Mouse (Mus musculus): ENCODE measurements around the gene Tacr1. TPM values are rescaled to one million over a fixed set of nuclear protein-coding genes. Genes with fewer than 3 reads are reported as not detected.

Gene Tacr1
- polyA plus RNA-seq (2011; ENCODE audit: insufficient read depth, insufficient read length, low replicate concordance, missing spikeins), result not detected in 2 replicates

DNA sequence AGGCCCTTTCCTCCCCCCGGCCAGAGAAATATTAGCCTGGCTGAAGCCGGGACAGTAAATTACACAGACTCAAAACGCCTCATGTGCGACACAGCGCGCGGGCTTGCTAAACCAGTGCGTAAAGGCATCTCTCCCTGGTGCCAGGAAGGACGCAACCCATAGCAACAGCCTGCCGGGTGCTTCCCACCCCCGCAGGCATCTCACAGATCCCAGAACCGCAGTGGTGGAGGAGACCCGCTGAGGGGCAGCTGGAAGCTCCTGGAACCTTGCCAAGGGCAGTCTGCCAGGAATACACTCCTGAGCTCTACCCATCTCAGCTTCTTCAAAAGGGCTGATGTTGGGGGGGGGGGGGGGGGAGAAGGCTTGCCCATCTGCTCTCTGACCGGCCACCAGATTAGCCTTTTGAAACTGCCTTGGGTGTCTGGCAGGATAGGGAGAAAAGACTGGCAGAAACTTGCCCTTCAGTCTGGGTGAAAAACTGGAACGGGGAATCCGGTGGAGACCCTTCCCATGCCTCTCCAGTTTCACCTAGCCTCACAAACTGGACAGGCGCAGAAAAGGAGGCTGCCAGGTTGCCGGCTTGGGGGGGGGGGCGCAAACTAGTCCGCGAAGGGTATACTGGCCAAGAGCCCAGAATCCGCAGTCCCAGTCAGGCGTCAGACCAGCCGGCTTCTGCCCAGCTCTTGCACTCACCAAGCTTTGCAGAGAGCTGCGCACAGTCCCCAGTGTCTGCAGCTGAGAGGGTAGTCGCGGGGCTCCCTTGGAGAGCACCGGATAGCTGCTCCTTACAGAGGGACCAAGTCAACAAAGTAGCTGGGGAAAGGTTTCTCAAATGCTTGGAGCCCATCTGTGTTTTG, at the start of gene Tacr1:
Gene Tacr1 (plus strand): TSS at position 740 of the 857 bp plus-strand sequence.
- Histone ChIP-seq H3K27ac (ENCODE audit: control insufficient read depth, insufficient read depth, low read depth, low read length, poor library complexity) (no peak within 1 kb of the TSS), H3K4me1 (ENCODE audit: control insufficient read depth, insufficient read depth, low read length) (no peaks in the 10 kb centered on the region), H3K4me3 (replicated peaks; ENCODE audit: control insufficient read depth, low read depth, low read length) (no peak within 1 kb of the TSS)
- WGBS, result 7% methylated on average over 28 of the region's 28 CpGs
- no peak for TF ChIP-seq CTCF (IDR thresholded peaks at IDR 0.05; ENCODE audit: control insufficient read depth, insufficient read depth, low read length)
- TF ChIP-seq POLR2A (IDR thresholded peaks at IDR 0.05; ENCODE audit: borderline replicate concordance, control insufficient read depth, low read depth, low read length), result no peak

DNA sequence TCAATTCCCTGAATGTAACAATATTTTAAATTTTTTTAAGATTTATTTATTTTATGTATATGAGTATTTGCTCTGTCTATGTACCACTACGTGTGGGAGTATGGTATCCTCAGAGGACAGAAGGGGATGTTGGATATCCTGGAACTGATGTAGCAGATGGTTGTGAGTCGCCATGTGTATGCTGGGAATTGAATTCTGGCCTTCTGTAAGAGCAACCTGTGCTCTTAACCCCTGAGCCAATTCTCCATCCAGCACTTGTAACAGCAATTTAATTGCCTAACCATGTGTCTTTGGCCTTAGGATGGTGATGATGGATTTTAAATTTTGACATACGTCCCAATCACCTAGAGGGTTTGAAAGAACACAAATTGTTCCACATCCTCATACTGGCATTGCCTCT, 26.0 kb upstream of the Tacr1 start:
- Histone ChIP-seq H3K27ac (ENCODE audit: control insufficient read depth, insufficient read depth, low read depth, low read length, poor library complexity) (no peak overlapping the region), H3K4me3 (replicated peaks; ENCODE audit: control insufficient read depth, low read depth, low read length) (no peak overlapping the region), H3K4me1 (ENCODE audit: control insufficient read depth, insufficient read depth, low read length) (no peaks in the 10 kb centered on the region)
- TF ChIP-seq POLR2A (IDR thresholded peaks at IDR 0.05; ENCODE audit: borderline replicate concordance, control insufficient read depth, low read depth, low read length), result no peak
- no peak for TF ChIP-seq CTCF (IDR thresholded peaks at IDR 0.05; ENCODE audit: control insufficient read depth, insufficient read depth, low read length)
- 76% methylated on average over 3 of the region's 3 CpGs for WGBS

DNA sequence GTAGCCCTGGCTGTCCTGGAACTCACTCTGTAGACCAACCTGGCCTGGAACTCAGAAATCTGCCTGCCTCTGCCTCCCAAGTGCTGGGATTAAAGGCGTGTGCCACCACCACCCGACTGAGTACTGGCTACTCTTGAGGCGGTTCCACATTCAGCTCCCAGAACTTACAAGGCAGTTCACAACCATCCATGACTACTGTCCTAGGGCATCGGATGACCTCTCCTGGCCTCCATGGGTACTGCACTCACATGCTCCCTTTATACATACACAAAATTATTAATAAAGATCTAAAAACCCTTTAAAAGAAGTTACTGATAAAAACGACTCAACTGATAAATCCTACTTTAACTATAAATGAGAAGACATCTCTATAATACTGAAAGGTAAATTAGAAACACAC, 18.6 kb upstream of the Tacr1 start:
- no peaks in the 10 kb centered on the region for H3K4me1 ChIP-seq (ENCODE audit: control insufficient read depth, insufficient read depth, low read length)
- H3K27ac ChIP-seq (ENCODE audit: control insufficient read depth, insufficient read depth, low read depth, low read length, poor library complexity), result no peak overlapping the region
- H3K4me3 ChIP-seq (replicated peaks; ENCODE audit: control insufficient read depth, low read depth, low read length), result no peak overlapping the region
- WGBS, result 81% methylated on average over 5 of the region's 5 CpGs
- TF ChIP-seq POLR2A (IDR thresholded peaks at IDR 0.05; ENCODE audit: borderline replicate concordance, control insufficient read depth, low read depth, low read length) (no peak), CTCF (IDR thresholded peaks at IDR 0.05; ENCODE audit: control insufficient read depth, insufficient read depth, low read length) (no peak)

DNA sequence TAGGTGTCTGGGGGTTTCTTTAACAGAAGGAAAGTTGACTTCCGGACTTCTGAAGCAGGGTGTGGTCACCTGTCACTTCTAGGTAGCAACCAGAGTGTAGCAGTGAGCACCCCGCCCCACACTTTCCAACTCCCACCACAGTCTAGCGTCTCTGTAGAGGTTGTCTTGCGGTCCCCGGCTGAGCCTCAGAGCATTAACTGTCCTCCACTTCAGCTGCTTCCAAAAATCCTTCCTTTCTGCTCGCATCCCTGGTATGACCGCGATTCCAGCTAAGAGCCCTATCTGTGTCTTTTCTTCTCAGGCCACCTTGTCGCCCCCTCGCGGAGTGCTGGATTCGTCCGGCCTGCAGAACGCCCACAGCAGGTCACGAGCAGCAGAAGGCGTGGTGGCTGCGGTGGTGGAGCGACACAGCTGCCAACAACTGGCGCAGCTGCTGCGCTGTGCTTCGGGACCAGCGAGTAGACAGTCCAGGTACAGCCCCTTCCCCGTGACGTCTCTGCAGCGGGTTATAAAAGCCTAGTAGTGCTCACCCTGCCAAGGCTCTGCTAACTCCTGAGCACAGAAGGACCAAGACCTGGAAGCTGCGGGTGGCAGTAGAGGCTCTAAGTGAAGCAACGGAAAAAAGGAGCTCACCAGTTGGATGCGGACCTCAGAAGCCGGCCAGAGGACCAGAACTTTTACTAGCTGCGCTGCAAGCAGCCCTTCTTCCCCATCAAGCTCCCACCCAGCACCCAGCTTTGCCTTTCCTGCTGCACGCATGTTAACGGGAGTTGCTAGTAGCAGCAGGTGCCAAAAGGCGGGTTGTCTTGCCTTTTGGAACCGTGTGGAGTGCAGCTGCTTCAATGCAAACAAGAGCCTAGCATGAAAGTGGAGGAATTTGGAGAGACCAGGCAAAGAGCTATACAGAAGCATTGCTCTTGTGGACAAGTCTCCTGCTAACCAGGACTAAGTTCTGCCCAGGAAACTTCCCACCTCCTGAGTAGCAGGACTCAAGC, 664 bp downstream of the Tacr1 start:
- TF ChIP-seq CTCF (IDR thresholded peaks at IDR 0.05; ENCODE audit: control insufficient read depth, insufficient read depth, low read length) (no peak), POLR2A (IDR thresholded peaks at IDR 0.05; ENCODE audit: borderline replicate concordance, control insufficient read depth, low read depth, low read length) (no peak)
- H3K4me1 ChIP-seq (ENCODE audit: control insufficient read depth, insufficient read depth, low read length), result no peaks in the 10 kb centered on the region
- H3K27ac ChIP-seq (ENCODE audit: control insufficient read depth, insufficient read depth, low read depth, low read length, poor library complexity), result no peak overlapping the region
- 6% methylated on average over 34 of the region's 34 CpGs for WGBS
- H3K4me3 ChIP-seq (replicated peaks; ENCODE audit: control insufficient read depth, low read depth, low read length), result no peak overlapping the region

DNA sequence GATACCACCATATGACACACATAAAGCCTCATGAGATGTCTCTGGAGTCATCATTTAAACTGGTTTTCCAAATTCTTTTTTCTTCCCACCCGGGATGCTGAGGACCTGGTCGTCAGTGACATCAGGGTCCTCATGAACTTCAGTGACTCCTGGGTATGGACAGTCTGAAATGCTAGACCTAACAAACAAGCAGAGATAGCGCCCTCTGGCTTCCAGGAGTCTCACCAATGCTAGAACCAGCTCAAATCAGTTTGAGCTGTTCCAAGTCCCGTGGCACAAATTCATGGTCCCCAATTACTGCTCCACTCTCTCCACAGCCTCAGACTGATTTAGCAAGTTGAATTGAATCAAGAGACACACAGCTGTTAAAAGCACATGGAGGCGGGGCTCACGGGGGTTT, 16.2 kb downstream of the Tacr1 start:
- no peaks in the 10 kb centered on the region for H3K4me1 ChIP-seq (ENCODE audit: control insufficient read depth, insufficient read depth, low read length)
- TF ChIP-seq POLR2A (IDR thresholded peaks at IDR 0.05; ENCODE audit: borderline replicate concordance, control insufficient read depth, low read depth, low read length), result no peak
- TF ChIP-seq CTCF (IDR thresholded peaks at IDR 0.05; ENCODE audit: control insufficient read depth, insufficient read depth, low read length), result no peak
- WGBS, result 62% methylated on average over 6 of the region's 6 CpGs
- no peak overlapping the region for H3K4me3 ChIP-seq (replicated peaks; ENCODE audit: control insufficient read depth, low read depth, low read length)
- H3K27ac ChIP-seq (ENCODE audit: control insufficient read depth, insufficient read depth, low read depth, low read length, poor library complexity), result no peak overlapping the region

DNA sequence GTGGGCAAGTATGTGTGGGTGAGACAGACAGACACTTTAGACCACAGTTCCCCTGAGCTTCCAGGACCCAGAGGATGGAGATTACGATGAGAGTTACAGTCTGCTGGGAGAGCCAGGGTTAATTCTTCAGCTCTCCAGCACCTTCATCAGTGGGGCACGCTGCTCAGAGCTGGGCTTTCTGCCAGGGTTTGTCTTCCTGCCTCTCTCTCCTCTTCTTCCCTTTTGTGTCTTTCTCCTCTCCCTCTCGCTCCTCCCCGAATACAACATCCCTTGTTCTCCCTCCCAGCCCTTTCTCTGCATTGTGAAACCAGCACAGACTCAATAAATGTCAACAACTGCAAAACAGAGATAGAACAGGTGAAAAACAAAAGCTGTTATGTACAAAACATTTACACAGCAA, 18.1 kb downstream of the Tacr1 start:
- no peak overlapping the region for H3K27ac ChIP-seq (ENCODE audit: control insufficient read depth, insufficient read depth, low read depth, low read length, poor library complexity)
- TF ChIP-seq POLR2A (IDR thresholded peaks at IDR 0.05; ENCODE audit: borderline replicate concordance, control insufficient read depth, low read depth, low read length) (no peak), CTCF (IDR thresholded peaks at IDR 0.05; ENCODE audit: control insufficient read depth, insufficient read depth, low read length) (no peak)
- H3K4me1 ChIP-seq (ENCODE audit: control insufficient read depth, insufficient read depth, low read length), result no peaks in the 10 kb centered on the region
- 23% methylated on average over 4 of the region's 4 CpGs for WGBS
- H3K4me3 ChIP-seq (replicated peaks; ENCODE audit: control insufficient read depth, low read depth, low read length), result no peak overlapping the region

DNA sequence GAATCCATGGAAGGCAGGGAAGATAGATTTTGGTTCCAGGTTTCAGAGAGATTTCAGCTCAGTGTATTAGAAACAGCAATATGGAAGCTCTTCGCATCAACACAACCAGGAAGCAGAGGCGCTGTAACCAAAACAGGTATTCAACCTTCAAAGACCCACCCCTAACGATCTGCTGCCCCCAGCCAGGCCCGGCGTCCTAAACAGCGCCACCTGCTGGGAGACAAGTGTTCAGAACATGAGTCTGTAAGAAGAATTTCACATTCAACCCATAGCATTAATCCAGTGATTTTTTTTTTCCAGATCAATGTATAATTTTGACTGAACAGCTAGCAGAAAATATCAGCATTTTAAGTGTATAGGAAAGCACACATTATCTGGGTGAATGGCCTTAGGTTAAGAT, 26.8 kb downstream of the Tacr1 start:
- Histone ChIP-seq H3K4me1 (ENCODE audit: control insufficient read depth, insufficient read depth, low read length) (no peaks in the 10 kb centered on the region), H3K4me3 (replicated peaks; ENCODE audit: control insufficient read depth, low read depth, low read length) (no peak overlapping the region), H3K27ac (ENCODE audit: control insufficient read depth, insufficient read depth, low read depth, low read length, poor library complexity) (no peak overlapping the region)
- no peak for TF ChIP-seq CTCF (IDR thresholded peaks at IDR 0.05; ENCODE audit: control insufficient read depth, insufficient read depth, low read length)
- no peak for TF ChIP-seq POLR2A (IDR thresholded peaks at IDR 0.05; ENCODE audit: borderline replicate concordance, control insufficient read depth, low read depth, low read length)
- 59% methylated on average over 6 of the region's 6 CpGs for WGBS

DNA sequence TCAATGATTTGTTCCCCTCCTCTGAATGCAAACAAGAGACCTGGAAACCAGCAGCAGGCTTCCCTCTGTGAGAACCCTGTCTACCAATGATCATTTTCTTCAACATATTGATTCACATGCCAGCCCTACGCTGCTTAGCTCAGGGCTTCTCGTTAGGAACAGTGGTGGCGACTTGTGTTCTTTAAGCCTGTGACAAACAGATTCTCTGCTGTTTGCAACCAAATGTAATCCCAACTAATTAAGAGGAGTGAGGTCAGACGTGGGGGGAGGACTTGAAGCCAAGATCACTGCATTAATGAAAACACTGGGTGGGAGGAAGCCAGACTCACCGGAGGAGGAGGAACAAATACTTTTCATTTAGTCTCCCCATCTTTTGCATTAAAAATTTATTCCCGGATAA, 27.6 kb downstream of the Tacr1 start:
- TF ChIP-seq CTCF (IDR thresholded peaks at IDR 0.05; ENCODE audit: control insufficient read depth, insufficient read depth, low read length), result no peak
- TF ChIP-seq POLR2A (IDR thresholded peaks at IDR 0.05; ENCODE audit: borderline replicate concordance, control insufficient read depth, low read depth, low read length), result no peak
- 82% methylated on average over 6 of the region's 6 CpGs for WGBS
- Histone ChIP-seq H3K4me3 (replicated peaks; ENCODE audit: control insufficient read depth, low read depth, low read length) (no peak overlapping the region), H3K4me1 (ENCODE audit: control insufficient read depth, insufficient read depth, low read length) (no peaks in the 10 kb centered on the region), H3K27ac (ENCODE audit: control insufficient read depth, insufficient read depth, low read depth, low read length, poor library complexity) (no peak overlapping the region)
